Mouse (Mus musculus): ENCODE measurements around the gene Jarid2. TPM values are rescaled to one million over a fixed set of nuclear protein-coding genes. Genes with fewer than 3 reads are reported as not detected.

Jarid2 gene
- total RNA-seq, 1 experiment = 190 TPM

DNA sequence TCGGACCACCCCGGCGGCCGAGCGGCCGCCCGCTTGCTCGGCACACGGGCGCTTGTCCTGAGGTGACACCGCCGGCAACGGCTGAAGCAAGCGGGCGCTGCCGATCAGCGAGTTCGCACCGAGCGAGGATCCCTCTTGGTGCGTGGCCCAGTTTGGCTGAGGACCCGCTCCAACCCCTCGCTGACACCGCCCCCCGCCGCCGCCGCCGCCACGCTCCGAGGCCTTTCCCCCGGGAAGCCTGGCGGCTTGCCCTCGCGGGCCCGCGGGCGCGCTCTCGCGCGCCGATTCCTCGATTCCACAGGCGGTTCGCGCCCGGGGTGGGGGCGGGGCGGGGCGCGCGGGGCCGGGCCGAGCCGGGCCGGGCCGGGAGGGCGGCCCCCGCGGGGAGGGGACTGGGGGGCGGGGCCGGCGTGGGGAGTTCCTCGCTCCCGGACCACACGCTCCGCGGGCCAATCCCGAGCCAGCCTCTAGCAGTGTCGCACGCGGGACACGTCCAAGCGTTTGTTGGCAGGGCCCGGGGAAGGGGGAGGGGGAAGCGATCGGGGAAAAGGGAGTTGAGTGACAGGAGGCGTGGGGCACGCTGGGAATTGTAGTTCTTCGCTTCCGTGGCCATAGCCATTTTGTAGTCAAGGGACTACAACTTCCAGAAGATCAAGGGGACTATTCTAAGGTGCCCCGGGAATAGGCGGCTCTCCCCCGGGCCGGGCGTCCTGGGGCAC is 1.0 kb downstream of the Jarid2 start:
- Histone ChIP-seq H3K4me1 (ENCODE audit: control insufficient read depth in 2 of 2, insufficient read depth in 2 of 2, low read length in 2 of 2, poor library complexity in 1 of 2) (peaks cover 4 to 13% of the 10 kb centered on the region in 2 experiments), H3K9ac (ENCODE audit: insufficient read depth, low read depth, low read length, poor library complexity, severe bottlenecking) (peak overlapping the region; percentile 93), H3K27ac (ENCODE audit: insufficient read depth, low read depth, low read length, poor library complexity, severe bottlenecking) (peak overlapping the region; percentile 97), H3K36me3 (ENCODE audit: control insufficient read depth, insufficient read depth, low read length, poor library complexity, severe bottlenecking) (peaks cover 4% of the 10 kb centered on the region; the same call in 1 of the 2 replicates), H3K4me3 (ENCODE audit: insufficient read depth in 1 of 2, low read depth in 1 of 2, low read length in 2 of 2, poor library complexity in 1 of 2, severe bottlenecking in 1 of 2) (peak overlapping the region; percentile 89 to 94), H3K9me3 (ENCODE audit: control insufficient read depth, insufficient read depth, low read depth, low read length) (no peaks in the 10 kb centered on the region)
- DNase-seq (ENCODE audit: low read depth, low spot score) = peak; percentile 98
- TF ChIP-seq HCFC1 (IDR thresholded peaks at IDR 0.05; ENCODE audit: borderline replicate concordance, insufficient read depth, low read length) = peak; percentile 98
- TF ChIP-seq MAFK (IDR thresholded peaks at IDR 0.05; ENCODE audit: insufficient read depth, low read depth, low read length) = no peak
- in situ Hi-C loops (cut with MboI; ENCODE audit: low sequenced_read_pairs in 2 of 2, unreplicated experiment in 2 of 2) = no loop called here

DNA sequence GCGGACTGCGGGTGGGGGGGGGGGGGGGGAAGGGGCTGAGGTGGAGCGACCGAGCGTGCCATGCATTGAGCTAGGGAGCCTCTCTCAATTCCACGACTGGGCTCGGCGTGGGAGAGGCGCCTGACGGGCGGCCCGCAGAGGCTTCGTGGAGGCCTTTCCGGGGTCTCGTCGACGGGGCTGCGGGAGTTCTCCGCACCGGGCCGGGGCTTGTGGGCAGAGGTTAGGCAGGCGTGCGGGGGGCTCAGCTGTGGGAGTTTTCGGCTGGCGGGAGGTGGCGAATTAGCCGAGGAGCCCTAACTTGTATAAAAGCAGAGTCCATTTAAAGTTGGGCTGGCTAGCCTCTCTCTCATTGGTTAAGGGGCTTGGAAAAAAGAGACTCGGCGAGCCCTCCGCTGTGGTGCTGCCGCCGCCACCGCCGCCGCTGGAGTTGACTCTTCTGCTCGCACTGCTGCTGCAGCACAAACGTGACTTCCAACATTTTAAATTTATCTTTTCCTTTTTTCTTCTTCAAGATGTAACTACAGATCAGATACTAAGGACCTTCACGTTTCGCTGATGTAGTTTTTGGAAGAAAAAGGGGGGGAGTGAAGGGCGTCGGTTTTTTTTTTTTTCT is 1.8 kb downstream of the Jarid2 start:
- TF ChIP-seq ZC3H11A (IDR thresholded peaks at IDR 0.05; ENCODE audit: borderline replicate concordance, low read depth, low read length) (no peak), ZNF384 (IDR thresholded peaks at IDR 0.05; ENCODE audit: low read depth, low read length) (peak; percentile 79)
- in situ Hi-C loops (cut with MboI; ENCODE audit: low sequenced_read_pairs in 2 of 2, unreplicated experiment in 2 of 2) = no loop called here

DNA sequence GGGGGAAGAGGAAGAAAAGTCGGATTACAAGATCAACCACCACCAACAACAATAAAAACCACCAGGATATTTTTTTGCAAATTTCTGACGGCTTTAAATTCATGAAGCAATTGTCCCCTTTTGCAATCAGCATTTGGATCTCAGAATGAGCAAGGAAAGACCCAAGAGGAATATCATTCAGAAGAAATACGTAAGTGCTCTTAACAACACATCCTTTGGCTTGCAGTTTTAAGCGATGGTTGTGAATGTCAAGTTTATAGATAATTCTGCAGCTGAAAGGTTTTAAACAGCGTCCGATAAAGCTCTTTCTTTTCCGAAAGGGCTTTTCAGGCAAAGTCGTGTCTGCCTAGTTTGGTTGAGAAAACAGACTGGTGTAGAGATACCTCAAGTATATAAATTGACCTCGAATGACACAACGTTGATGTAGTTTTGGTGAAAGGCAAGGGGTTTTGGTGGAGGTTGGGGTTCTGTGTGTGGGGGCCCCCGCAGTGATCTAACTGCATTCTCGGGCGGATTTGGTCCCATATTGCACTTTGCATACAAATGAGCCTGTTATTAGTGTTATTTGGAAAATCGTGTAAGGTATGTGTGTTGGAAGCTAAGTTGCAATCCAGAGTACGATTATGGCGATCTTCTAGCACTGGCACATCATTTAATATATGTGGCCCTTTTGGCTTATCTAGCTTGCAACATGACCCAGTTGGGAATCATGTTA is 2.6 kb downstream of the Jarid2 start:
- DNase-seq (ENCODE audit: low read depth, low spot score) = no peak
- TF ChIP-seq ZNF384 (IDR thresholded peaks at IDR 0.05; ENCODE audit: low read depth, low read length) (no peak), CHD2 (IDR thresholded peaks at IDR 0.05; ENCODE audit: low read depth, low read length) (no peak), MAFK (IDR thresholded peaks at IDR 0.05; ENCODE audit: insufficient read depth, low read depth, low read length) (no peak), HCFC1 (IDR thresholded peaks at IDR 0.05; ENCODE audit: borderline replicate concordance, insufficient read depth, low read length) (no peak)
- Histone ChIP-seq H3K36me3 (ENCODE audit: control insufficient read depth, insufficient read depth, low read length, poor library complexity, severe bottlenecking) (peaks cover 4% of the 10 kb centered on the region), H3K9ac (ENCODE audit: insufficient read depth, low read depth, low read length, poor library complexity, severe bottlenecking) (peak overlapping the region; percentile 94), H3K9me3 (ENCODE audit: control insufficient read depth, insufficient read depth, low read depth, low read length) (no peaks in the 10 kb centered on the region), H3K4me3 (ENCODE audit: insufficient read depth in 1 of 2, low read depth in 1 of 2, low read length in 2 of 2, poor library complexity in 1 of 2, severe bottlenecking in 1 of 2) (peak overlapping the region; percentile 89 to 94), H3K27ac (ENCODE audit: insufficient read depth, low read depth, low read length, poor library complexity, severe bottlenecking) (peak overlapping the region; percentile 97; the same call in 1 of the 2 replicates), H3K4me1 (ENCODE audit: control insufficient read depth in 2 of 2, insufficient read depth in 2 of 2, low read length in 2 of 2, poor library complexity in 1 of 2) (peaks cover 6 to 17% of the 10 kb centered on the region in 2 experiments)
- in situ Hi-C loops (cut with MboI; ENCODE audit: low sequenced_read_pairs in 2 of 2, unreplicated experiment in 2 of 2) = no loop called here

More for the DNA sequence above, 1.8 kb downstream of the Jarid2 start:
- peak overlapping the region; percentile 93 for H3K9ac ChIP-seq (ENCODE audit: insufficient read depth, low read depth, low read length, poor library complexity, severe bottlenecking)
- peaks cover 4% of the 10 kb centered on the region; the same call in 1 of the 2 replicates for H3K36me3 ChIP-seq (ENCODE audit: control insufficient read depth, insufficient read depth, low read length, poor library complexity, severe bottlenecking)
- H3K27ac ChIP-seq (ENCODE audit: insufficient read depth, low read depth, low read length, poor library complexity, severe bottlenecking) = peak overlapping the region; percentile 97
- H3K4me1 ChIP-seq (ENCODE audit: control insufficient read depth in 2 of 2, insufficient read depth in 2 of 2, low read length in 2 of 2, poor library complexity in 1 of 2) = peaks cover 6 to 17% of the 10 kb centered on the region in 2 experiments
- H3K9me3 ChIP-seq (ENCODE audit: control insufficient read depth, insufficient read depth, low read depth, low read length) = no peaks in the 10 kb centered on the region
- DNase-seq (ENCODE audit: low read depth, low spot score) = no peak
- peak overlapping the region; percentile 89 to 94 for H3K4me3 ChIP-seq (ENCODE audit: insufficient read depth in 1 of 2, low read depth in 1 of 2, low read length in 2 of 2, poor library complexity in 1 of 2, severe bottlenecking in 1 of 2)

DNA sequence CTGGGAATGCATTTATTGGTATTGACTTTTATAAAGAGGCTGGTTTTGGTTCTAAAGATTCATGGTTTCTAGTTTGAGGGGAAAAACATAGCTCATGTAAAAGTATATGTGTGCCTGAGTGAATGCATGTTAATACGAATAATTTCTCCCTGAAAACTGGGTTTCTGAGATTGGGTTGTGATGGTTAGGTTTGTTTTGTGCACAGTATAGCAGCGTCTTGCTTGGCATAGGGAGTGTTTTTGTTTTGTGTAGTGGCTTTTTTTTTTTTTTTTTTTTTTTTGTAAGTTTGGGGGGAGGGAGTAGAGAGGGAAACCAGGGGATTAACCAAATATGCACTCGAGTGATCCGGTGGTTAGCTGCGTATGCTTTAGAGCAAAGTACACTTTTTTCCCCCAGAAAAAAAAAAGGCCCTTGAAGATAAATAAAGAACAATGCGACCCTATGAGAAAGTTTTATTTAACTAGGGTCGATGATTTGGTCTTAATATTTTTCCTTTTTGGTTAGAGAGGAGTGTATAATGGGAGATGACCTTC is 3.2 kb downstream of the Jarid2 start:
- in situ Hi-C loops (cut with MboI; ENCODE audit: low sequenced_read_pairs in 2 of 2, unreplicated experiment in 2 of 2) = no loop called here
- no peaks in the 10 kb centered on the region for H3K9me3 ChIP-seq (ENCODE audit: control insufficient read depth, insufficient read depth, low read depth, low read length)
- H3K4me1 ChIP-seq (ENCODE audit: control insufficient read depth in 2 of 2, insufficient read depth in 2 of 2, low read length in 2 of 2, poor library complexity in 1 of 2) = peaks cover 4 to 14% of the 10 kb centered on the region in 2 experiments
- peak; percentile 97 for TF ChIP-seq ZNF384 (IDR thresholded peaks at IDR 0.05; ENCODE audit: low read depth, low read length)
- no peak for TF ChIP-seq CHD2 (IDR thresholded peaks at IDR 0.05; ENCODE audit: low read depth, low read length)
- TF ChIP-seq MAFK (IDR thresholded peaks at IDR 0.05; ENCODE audit: insufficient read depth, low read depth, low read length) = no peak
- TF ChIP-seq HCFC1 (IDR thresholded peaks at IDR 0.05; ENCODE audit: borderline replicate concordance, insufficient read depth, low read length) = no peak
- TF ChIP-seq ZC3H11A (IDR thresholded peaks at IDR 0.05; ENCODE audit: borderline replicate concordance, low read depth, low read length) = no peak
- peaks cover 4% of the 10 kb centered on the region for H3K36me3 ChIP-seq (ENCODE audit: control insufficient read depth, insufficient read depth, low read length, poor library complexity, severe bottlenecking)
- H3K27ac ChIP-seq (ENCODE audit: insufficient read depth, low read depth, low read length, poor library complexity, severe bottlenecking) = peak overlapping the region; percentile 97; the same call in 1 of the 2 replicates
- peak overlapping the region; percentile 89 to 94 for H3K4me3 ChIP-seq (ENCODE audit: insufficient read depth in 1 of 2, low read depth in 1 of 2, low read length in 2 of 2, poor library complexity in 1 of 2, severe bottlenecking in 1 of 2)
- DNase-seq (ENCODE audit: low read depth, low spot score) = no peak
- peak overlapping the region; percentile 94; the same call in 1 of the 2 replicates for H3K9ac ChIP-seq (ENCODE audit: insufficient read depth, low read depth, low read length, poor library complexity, severe bottlenecking)

Data from ES-E14 (cell line).